Comparison of ENCODE assay signal across 8 mouse cellular contexts in the genomic region with DNA sequence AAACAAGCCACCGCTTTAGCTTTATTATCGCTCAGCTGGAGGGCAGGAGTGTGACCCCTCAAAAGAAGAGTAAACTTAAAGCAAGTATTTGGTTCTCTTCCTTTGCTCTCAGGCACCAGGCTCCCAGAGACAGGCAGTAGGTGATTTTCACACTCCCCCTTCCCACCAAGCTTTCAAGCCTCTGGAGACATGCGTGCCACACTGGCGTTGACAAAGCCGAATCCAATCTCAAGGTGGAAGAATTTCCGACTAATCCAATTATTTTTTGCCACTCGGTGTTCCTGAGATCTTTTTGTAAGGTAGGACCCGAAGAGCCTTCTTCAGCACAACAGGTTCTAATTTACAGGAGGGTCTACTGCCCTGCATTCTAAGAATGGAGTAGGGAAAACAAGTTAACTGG.
DNase-seq lines count a peak whose midpoint lies in the region; ATAC-seq and TF ChIP-seq lines count a peak whose summit lies in the region.

No protein-coding gene starts in this region.

- no peak overlapping the region for H3K9ac ChIP-seq in liver, embryonic 13.5 days

- H3K27me3 ChIP-seq in heart, embryonic 10.5 days (ENCODE audit: insufficient read depth, poor library complexity, severe bottlenecking), result peaks cover 71% of the 10 kb centered on the region
- H3K27me3 ChIP-seq in testis, adult 2 months (ENCODE audit: control insufficient read depth, insufficient read depth, low read length), result peaks cover 8% of the 10 kb centered on the region
- H3K27me3 ChIP-seq in liver, embryonic 13.5 days, result peaks cover 56% of the 10 kb centered on the region

- no peak for DNase-seq in heart, embryonic 10.5 days (ENCODE audit: low spot score)
- DNase-seq in heart, adult 8-10 months (ENCODE audit: low spot score), result no peak
- no peak for DNase-seq in testis, postnatal 14 days (ENCODE audit: low spot score)
- DNase-seq in liver, embryonic 13.5 days, result no peak
- DNase-seq in adipocyte (ENCODE audit: low spot score), result no peak
- DNase-seq in gastrocnemius, adult 8-10 months (ENCODE audit: low spot score in 2 of 2), result no peak
- DNase-seq in thymus, postnatal 14 days, result no peak

- no peak for ATAC-seq in liver, embryonic 13.5 days (ENCODE audit: low read depth)

- no peaks in the 10 kb centered on the region for H3K36me3 ChIP-seq in heart, embryonic 10.5 days
- H3K36me3 ChIP-seq in testis, adult 2 months (ENCODE audit: control insufficient read depth, insufficient read depth, low read length), result no peaks in the 10 kb centered on the region
- H3K36me3 ChIP-seq in liver, embryonic 13.5 days, result no peaks in the 10 kb centered on the region

- H3K4me3 ChIP-seq in heart, embryonic 10.5 days, result peak overlapping the region; percentile 74
- H3K4me3 ChIP-seq in testis, adult 2 months (ENCODE audit: control insufficient read depth, low read depth, low read length), result peak overlapping the region; percentile 74
- H3K4me3 ChIP-seq in liver, embryonic 13.5 days (replicated peaks), result peak overlapping the region; percentile 52; the same call in 1 of the 2 replicates

- H3K4me1 ChIP-seq in heart, embryonic 10.5 days, result peaks cover 21% of the 10 kb centered on the region
- peaks cover 17% of the 10 kb centered on the region for H3K4me1 ChIP-seq in testis, adult 2 months (ENCODE audit: control insufficient read depth, insufficient read depth, low read length)
- no peaks in the 10 kb centered on the region for H3K4me1 ChIP-seq in liver, embryonic 13.5 days (replicated peaks)

- TF ChIP-seq CTCF in testis, adult 2 months (IDR thresholded peaks at IDR 0.05; ENCODE audit: control insufficient read depth, insufficient read depth, insufficient replicate concordance, low read depth, low read length), result no peak

- no peak for TF ChIP-seq POLR2A in testis, adult 2 months (IDR thresholded peaks at IDR 0.05; ENCODE audit: control insufficient read depth, low read depth, low read length)

- no peak overlapping the region for H3K27ac ChIP-seq in heart, embryonic 10.5 days
- H3K27ac ChIP-seq in testis, adult 2 months (ENCODE audit: control insufficient read depth, insufficient read depth, low read depth, low read length), result no peak overlapping the region
- no peak overlapping the region for H3K27ac ChIP-seq in liver, embryonic 13.5 days

- no peaks in the 10 kb centered on the region for H3K9me3 ChIP-seq in heart, embryonic 10.5 days
- no peaks in the 10 kb centered on the region for H3K9me3 ChIP-seq in liver, embryonic 13.5 days (replicated peaks)

- 5% methylated on average over 8 of the region's 8 CpGs for WGBS in heart, embryonic 10.5 days
- 6% methylated on average over 8 of the region's 8 CpGs for WGBS in liver, embryonic 13.5 days (ENCODE audit: insufficient replicate concordance)

- H3K4me2 ChIP-seq in liver, embryonic 13.5 days, result peak overlapping the region; percentile 66
